Mouse (Mus musculus) CD8-positive naive resting alpha-beta T cell, adult 57 days (primary cell): ENCODE data around the gene Tecrl. TPM values are rescaled to one million over a fixed set of nuclear protein-coding genes. Genes with fewer than 3 reads are reported as not detected.

Experiments used
- total RNA-seq: library from RNA; stranded (reverse); gene quantifications from one replicate; pipeline ENCODE4 v1.2.4, GENCODE M21; 2023

Gene Tecrl
- not detected for total RNA-seq

DNA sequence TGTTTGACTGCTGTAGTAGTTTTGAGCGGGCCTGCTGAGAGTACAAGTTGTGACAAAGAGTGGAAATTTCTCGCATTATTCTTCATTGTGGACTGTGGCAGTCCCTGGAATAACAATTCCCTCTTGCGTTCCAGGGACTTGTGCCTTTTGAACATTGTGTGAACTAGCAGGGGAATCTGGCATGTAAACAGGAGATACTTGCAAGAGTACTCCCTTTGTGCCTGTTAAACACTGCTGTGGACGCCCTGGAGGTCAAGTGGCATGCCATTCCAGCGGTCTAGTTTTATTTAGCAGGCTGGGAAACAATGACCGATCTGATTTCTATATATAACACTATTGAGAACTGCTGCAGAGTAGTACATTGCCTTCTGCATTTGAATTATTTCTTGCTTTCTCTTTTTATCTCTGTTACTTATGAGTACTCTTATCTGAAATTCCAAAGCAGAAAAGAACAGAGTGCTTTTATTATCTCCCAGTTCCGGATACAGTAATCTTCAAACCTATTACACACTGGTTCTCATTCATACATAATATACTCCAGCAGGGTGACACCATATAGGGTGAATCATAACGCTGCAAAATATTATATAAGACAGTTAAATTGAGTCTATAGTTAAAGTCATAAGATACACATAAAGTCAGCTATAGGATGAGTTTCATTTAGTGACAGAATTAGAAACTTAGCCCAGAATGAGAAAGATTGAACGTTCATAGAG is at the start of gene Tecrl:
Gene Tecrl (minus strand): TSS at position 350 of the 716 bp plus-strand sequence.

